Mouse (Mus musculus) G1E (cell line): Measurements from ENCODE around the gene Crocc2.

Experiments
- CTCF ChIP-seq: IDR thresholded peaks from 2 replicates; pipeline ENCODE4 v1.5.1; 2012; ENCODE audit warnings: low read depth, low read length, inconsistent platforms, mixed read lengths
- GATA1 ChIP-seq: IDR thresholded peaks from 2 replicates; pipeline ENCODE4 v1.6.1; 2012; ENCODE audit warnings: borderline replicate concordance, low read length, inconsistent platforms, mixed read lengths

DNA sequence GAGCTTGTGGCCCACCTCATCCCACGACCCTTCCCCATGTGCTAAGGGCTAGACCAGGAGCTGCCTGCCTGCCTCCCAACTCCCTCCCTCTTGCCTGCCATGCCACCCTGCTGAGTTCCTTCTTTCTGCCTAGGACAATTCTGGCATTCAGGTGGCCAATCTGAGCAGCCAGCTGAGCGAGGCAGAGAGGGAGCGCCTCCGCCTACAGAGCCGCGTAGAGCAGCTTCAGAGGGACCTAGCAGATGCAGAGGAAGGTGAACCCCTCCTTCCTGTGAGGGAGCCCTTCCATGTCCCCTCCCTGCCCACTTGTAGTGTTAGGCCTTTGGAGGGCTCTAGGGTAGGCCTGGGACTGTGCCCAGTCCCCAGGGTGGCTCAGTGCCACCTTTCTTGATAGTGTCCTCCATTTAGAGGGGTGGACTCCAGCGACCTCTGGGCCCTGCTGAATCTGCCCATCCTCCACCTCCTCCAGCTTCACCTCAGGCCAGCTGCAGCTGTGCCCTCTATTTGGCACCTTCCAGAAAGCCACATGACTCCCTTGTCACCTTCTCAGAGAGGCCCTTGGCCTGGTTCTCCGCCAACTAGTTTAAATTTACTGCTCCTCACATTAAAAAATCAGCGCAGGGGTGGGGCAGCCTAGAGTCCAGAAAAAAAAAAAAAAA lies 48.4 kb downstream of the Crocc2 start:
- TF ChIP-seq CTCF = no peak
- no peak for TF ChIP-seq GATA1
